Mouse (Mus musculus): ENCODE data around the gene Hspb2.

Gene Hspb2

GRCm38 (mm10) chr9:50750706-50751105 lies 1.4 kb downstream of the Hspb2 start:
- no peak for DNase-seq (ENCODE audit: low spot score in 2 of 2)

GRCm38 (mm10) chr9:50746214-50746677 lies 5.9 kb downstream of the Hspb2 start, which contains the start of gene 2310030G06Rik:
Gene 2310030G06Rik, minus strand, starts transcription at chr9:50746536.
- no peak for DNase-seq (ENCODE audit: low spot score in 2 of 2)

- no peak for DNase-seq (ENCODE audit: low spot score in 2 of 2)
These were observed 6.3 kb downstream of the Hspb2 start for GRCm38 (mm10) chr9:50745806-50746205.

- no peak for DNase-seq (ENCODE audit: low spot score in 2 of 2)
These were observed 9.4 kb downstream of the Hspb2 start for GRCm38 (mm10) chr9:50742744-50743143.

GRCm38 (mm10) chr9:50742261-50742660 lies 9.9 kb downstream of the Hspb2 start:
- no peak for DNase-seq (ENCODE audit: low spot score in 2 of 2)

GRCm38 (mm10) chr9:50740867-50741784 lies 11.0 kb downstream of the Hspb2 start:
- no peak for DNase-seq (ENCODE audit: low spot score in 2 of 2)

GRCm38 (mm10) chr9:50738914-50739870 lies 13.0 kb downstream of the Hspb2 start, which contains the start of gene Dixdc1:
Gene Dixdc1, minus strand, starts transcription at chr9:50739517.
- peak; percentile 83 to 86 for DNase-seq (ENCODE audit: low spot score in 2 of 2)

- DNase-seq (ENCODE audit: low spot score in 2 of 2) = no peak
These were observed 17.2 kb downstream of the Hspb2 start for GRCm38 (mm10) chr9:50734989-50735388.

GRCm38 (mm10) chr9:50732560-50732959 lies 19.6 kb downstream of the Hspb2 start:
- DNase-seq (ENCODE audit: low spot score in 2 of 2) = no peak

GRCm38 (mm10) chr9:50729600-50729999 lies 22.6 kb downstream of the Hspb2 start:
- no peak for DNase-seq (ENCODE audit: low spot score in 2 of 2)

GRCm38 (mm10) chr9:50727925-50728651 lies 24.1 kb downstream of the Hspb2 start:
- peak; percentile 89 to 91 for DNase-seq (ENCODE audit: low spot score in 2 of 2)

GRCm38 (mm10) chr9:50727171-50727924 lies 24.8 kb downstream of the Hspb2 start:
- peak; percentile 61 to 77 for DNase-seq (ENCODE audit: low spot score in 2 of 2)

- DNase-seq (ENCODE audit: low spot score in 2 of 2) = no peak
These were observed 26.1 kb downstream of the Hspb2 start for GRCm38 (mm10) chr9:50725921-50726590.

- DNase-seq (ENCODE audit: low spot score in 2 of 2) = no peak
These were observed 27.4 kb downstream of the Hspb2 start for GRCm38 (mm10) chr9:50724661-50725330.

GRCm38 (mm10) chr9:50724147-50724546 lies 28.0 kb downstream of the Hspb2 start:
- DNase-seq (ENCODE audit: low spot score in 2 of 2) = no peak

- DNase-seq (ENCODE audit: low spot score in 2 of 2) = no peak
These were observed 28.7 kb downstream of the Hspb2 start for GRCm38 (mm10) chr9:50723406-50723805.

GRCm38 (mm10) chr9:50722451-50722911 lies 29.7 kb downstream of the Hspb2 start:
- no peak for DNase-seq (ENCODE audit: low spot score in 2 of 2)

GRCm38 (mm10) chr9:50721061-50721460 lies 31.1 kb downstream of the Hspb2 start:
- DNase-seq (ENCODE audit: low spot score in 2 of 2) = no peak

GRCm38 (mm10) chr9:50718878-50719277 lies 33.3 kb downstream of the Hspb2 start:
- no peak for DNase-seq (ENCODE audit: low spot score in 2 of 2)

Measured in right cerebral cortex, postnatal 36 days (tissue).